Mouse (Mus musculus): ENCODE data around the gene Kng1. TPM values are rescaled to one million over a fixed set of nuclear protein-coding genes. Genes with fewer than 3 reads are reported as not detected.
A peak's percentile ranks its signal among the peaks of the same experiment; 100 is the strongest.

The Kng1 gene
- polyA plus RNA-seq, 1 experiment from 2014 or later = not detected

GRCm38 (mm10) chr16:23100099-23100575, 42.5 kb downstream of the Kng1 start:
- H3K27ac ChIP-seq = no peak overlapping the region
- H3K36me3 ChIP-seq (replicated peaks; ENCODE audit: control insufficient read depth, insufficient read depth) = no peaks in the 10 kb centered on the region
- H3K27me3 ChIP-seq (ENCODE audit: control insufficient read depth, insufficient read depth, low read length) = peaks cover 22% of the 10 kb centered on the region
- H3K4me2 ChIP-seq (replicated peaks) = peak overlapping the region; percentile 62
- WGBS = 2% methylated on average over 9 of the region's 9 CpGs
- peak overlapping the region; percentile 27 for H3K4me3 ChIP-seq (replicated peaks; ENCODE audit: low read length)
- ATAC-seq (ENCODE audit: low FRiP score) (peak; percentile 40; the same call in 1 of the 2 replicates), DNase-seq (ENCODE audit: low spot score) (no peak)
- H3K9ac ChIP-seq = peak overlapping the region; percentile 44
- H3K4me1 ChIP-seq (replicated peaks; ENCODE audit: control insufficient read depth, insufficient read depth, low read length) = no peaks in the 10 kb centered on the region; the same call in 1 of the 2 replicates
- H3K9me3 ChIP-seq (ENCODE audit: control insufficient read depth, low read length) = no peaks in the 10 kb centered on the region

GRCm38 (mm10) chr16:23100613-23101012, 42.9 kb downstream of the Kng1 start:
- ATAC-seq (ENCODE audit: low FRiP score) (peak; percentile 14; the same call in 1 of the 2 replicates), DNase-seq (ENCODE audit: low spot score) (no peak)
- Histone ChIP-seq H3K9ac (peak overlapping the region; percentile 44; the same call in 1 of the 2 replicates), H3K36me3 (replicated peaks; ENCODE audit: control insufficient read depth, insufficient read depth) (no peaks in the 10 kb centered on the region), H3K4me2 (replicated peaks) (peak overlapping the region; percentile 62), H3K27ac (no peak overlapping the region), H3K27me3 (ENCODE audit: control insufficient read depth, insufficient read depth, low read length) (peaks cover 22% of the 10 kb centered on the region), H3K4me1 (replicated peaks; ENCODE audit: control insufficient read depth, insufficient read depth, low read length) (no peaks in the 10 kb centered on the region; the same call in 1 of the 2 replicates), H3K9me3 (ENCODE audit: control insufficient read depth, low read length) (no peaks in the 10 kb centered on the region), H3K4me3 (replicated peaks; ENCODE audit: low read length) (no peak overlapping the region)
- 11% methylated on average over 10 of the region's 10 CpGs for WGBS

GRCm38 (mm10) chr16:23102340-23103037, 44.8 kb downstream of the Kng1 start:
- Histone ChIP-seq H3K27me3 (ENCODE audit: control insufficient read depth, insufficient read depth, low read length) (peaks cover 22% of the 10 kb centered on the region), H3K4me2 (replicated peaks) (peak overlapping the region; percentile 44), H3K4me1 (replicated peaks; ENCODE audit: control insufficient read depth, insufficient read depth, low read length) (no peaks in the 10 kb centered on the region; the same call in none of the 2 replicates), H3K36me3 (replicated peaks; ENCODE audit: control insufficient read depth, insufficient read depth) (no peaks in the 10 kb centered on the region), H3K9me3 (ENCODE audit: control insufficient read depth, low read length) (no peaks in the 10 kb centered on the region), H3K27ac (no peak overlapping the region), H3K9ac (peak overlapping the region; percentile 28; the same call in 1 of the 2 replicates), H3K4me3 (replicated peaks; ENCODE audit: low read length) (peak overlapping the region; percentile 13)
- DNase-seq (ENCODE audit: low spot score) = no peak
- no peak for ATAC-seq (ENCODE audit: low FRiP score)
- WGBS = 16% methylated on average over 15 of the region's 15 CpGs

- peak overlapping the region; percentile 13; the same call in 1 of the 2 replicates for H3K4me3 ChIP-seq (replicated peaks; ENCODE audit: low read length)
- no peak for DNase-seq (ENCODE audit: low spot score)
- H3K9ac ChIP-seq = peak overlapping the region; percentile 28; the same call in 1 of the 2 replicates
- H3K27ac ChIP-seq = no peak overlapping the region
- 45% methylated on average over 17 of the region's 17 CpGs for WGBS
- no peaks in the 10 kb centered on the region for H3K9me3 ChIP-seq (ENCODE audit: control insufficient read depth, low read length)
- H3K36me3 ChIP-seq (replicated peaks; ENCODE audit: control insufficient read depth, insufficient read depth) = no peaks in the 10 kb centered on the region
- H3K27me3 ChIP-seq (ENCODE audit: control insufficient read depth, insufficient read depth, low read length) = peaks cover 22% of the 10 kb centered on the region
- no peaks in the 10 kb centered on the region; the same call in none of the 2 replicates for H3K4me1 ChIP-seq (replicated peaks; ENCODE audit: control insufficient read depth, insufficient read depth, low read length)
- peak overlapping the region; percentile 44 for H3K4me2 ChIP-seq (replicated peaks)
- ATAC-seq (ENCODE audit: low FRiP score) = no peak
Observed at GRCm38 (mm10) chr16:23103038-23103745, 45.5 kb downstream of the Kng1 start.

- Histone ChIP-seq H3K27ac (no peak overlapping the region), H3K4me1 (replicated peaks; ENCODE audit: control insufficient read depth, insufficient read depth, low read length) (peaks cover under 1% of the 10 kb centered on the region), H3K4me2 (replicated peaks) (no peak overlapping the region), H3K27me3 (ENCODE audit: control insufficient read depth, insufficient read depth, low read length) (peaks cover 22% of the 10 kb centered on the region), H3K4me3 (replicated peaks; ENCODE audit: low read length) (no peak overlapping the region), H3K36me3 (replicated peaks; ENCODE audit: control insufficient read depth, insufficient read depth) (peaks cover 3% of the 10 kb centered on the region), H3K9ac (no peak overlapping the region), H3K9me3 (ENCODE audit: control insufficient read depth, low read length) (no peaks in the 10 kb centered on the region)
- 60% methylated on average over 2 of the region's 2 CpGs for WGBS
- DNase-seq (ENCODE audit: low spot score) (no peak), ATAC-seq (ENCODE audit: low FRiP score) (no peak)
Observed at GRCm38 (mm10) chr16:23103841-23104240, 46.2 kb downstream of the Kng1 start.

GRCm38 (mm10) chr16:23106121-23106520, 48.5 kb downstream of the Kng1 start:
- ATAC-seq (ENCODE audit: low FRiP score) = no peak
- peaks cover 3% of the 10 kb centered on the region; the same call in 1 of the 2 replicates for H3K27me3 ChIP-seq (ENCODE audit: control insufficient read depth, insufficient read depth, low read length)
- peaks cover 26% of the 10 kb centered on the region for H3K36me3 ChIP-seq (replicated peaks; ENCODE audit: control insufficient read depth, insufficient read depth)
- H3K4me1 ChIP-seq (replicated peaks; ENCODE audit: control insufficient read depth, insufficient read depth, low read length) = peaks cover 16% of the 10 kb centered on the region
- no peak overlapping the region for H3K4me2 ChIP-seq (replicated peaks)
- WGBS = 76% methylated on average over 7 of the region's 7 CpGs
- no peaks in the 10 kb centered on the region for H3K9me3 ChIP-seq (ENCODE audit: control insufficient read depth, low read length)
- no peak overlapping the region for H3K27ac ChIP-seq
- DNase-seq (ENCODE audit: low spot score) = no peak
- no peak overlapping the region for H3K4me3 ChIP-seq (replicated peaks; ENCODE audit: low read length)
- no peak overlapping the region for H3K9ac ChIP-seq

GRCm38 (mm10) chr16:23107231-23107942, 49.7 kb downstream of the Kng1 start, which contains the start of gene Eif4a2:
TSS of gene Eif4a2 (plus strand) at chr16:23107444.
- H3K9ac ChIP-seq = peak within 1 kb of the TSS; percentile 100
- H3K27me3 ChIP-seq (ENCODE audit: control insufficient read depth, insufficient read depth, low read length) = no peaks in the 10 kb centered on the region
- no peaks in the 10 kb centered on the region for H3K9me3 ChIP-seq (ENCODE audit: control insufficient read depth, low read length)
- peaks cover 19% of the 10 kb centered on the region for H3K4me1 ChIP-seq (replicated peaks; ENCODE audit: control insufficient read depth, insufficient read depth, low read length)
- ATAC-seq (ENCODE audit: low FRiP score) = peak; percentile 95
- peak within 1 kb of the TSS; percentile 95 for H3K4me3 ChIP-seq (replicated peaks; ENCODE audit: low read length)
- H3K36me3 ChIP-seq (replicated peaks; ENCODE audit: control insufficient read depth, insufficient read depth) = peaks cover 38% of the 10 kb centered on the region
- H3K27ac ChIP-seq = peak within 1 kb of the TSS; percentile 98
- under 1% methylated on average over 71 of the region's 71 CpGs for WGBS
- peak; percentile 93 for DNase-seq (ENCODE audit: low spot score)
- peak within 1 kb of the TSS; percentile 99 for H3K4me2 ChIP-seq (replicated peaks)

GRCm38 (mm10) chr16:23107946-23108759, 50.5 kb downstream of the Kng1 start:
- Histone ChIP-seq H3K4me1 (replicated peaks; ENCODE audit: control insufficient read depth, insufficient read depth, low read length) (peaks cover 19% of the 10 kb centered on the region), H3K27me3 (ENCODE audit: control insufficient read depth, insufficient read depth, low read length) (no peaks in the 10 kb centered on the region), H3K9me3 (ENCODE audit: control insufficient read depth, low read length) (no peaks in the 10 kb centered on the region), H3K36me3 (replicated peaks; ENCODE audit: control insufficient read depth, insufficient read depth) (peaks cover 46% of the 10 kb centered on the region), H3K9ac (peak overlapping the region; percentile 100), H3K27ac (peak overlapping the region; percentile 98), H3K4me2 (replicated peaks) (peak overlapping the region; percentile 99), H3K4me3 (replicated peaks; ENCODE audit: low read length) (peak overlapping the region; percentile 95)
- peak; percentile 91 for ATAC-seq (ENCODE audit: low FRiP score)
- under 1% methylated on average over 52 of the region's 52 CpGs for WGBS
- peak; percentile 80 for DNase-seq (ENCODE audit: low spot score)
